Mouse (Mus musculus) embryo, embryonic 11.5 days (tissue): ENCODE data around the gene Hoxd3.

Source experiments
- DNase-seq: peaks from one replicate; pipeline ENCODE4 v3.0.0-alpha.2; 2012; ENCODE audit warnings: low read depth, low spot score

Hoxd3 gene

GRCm38 (mm10) chr2:74726973-74727639 lies 15.4 kb downstream of the Hoxd3 start:
- no peak for DNase-seq

DNA sequence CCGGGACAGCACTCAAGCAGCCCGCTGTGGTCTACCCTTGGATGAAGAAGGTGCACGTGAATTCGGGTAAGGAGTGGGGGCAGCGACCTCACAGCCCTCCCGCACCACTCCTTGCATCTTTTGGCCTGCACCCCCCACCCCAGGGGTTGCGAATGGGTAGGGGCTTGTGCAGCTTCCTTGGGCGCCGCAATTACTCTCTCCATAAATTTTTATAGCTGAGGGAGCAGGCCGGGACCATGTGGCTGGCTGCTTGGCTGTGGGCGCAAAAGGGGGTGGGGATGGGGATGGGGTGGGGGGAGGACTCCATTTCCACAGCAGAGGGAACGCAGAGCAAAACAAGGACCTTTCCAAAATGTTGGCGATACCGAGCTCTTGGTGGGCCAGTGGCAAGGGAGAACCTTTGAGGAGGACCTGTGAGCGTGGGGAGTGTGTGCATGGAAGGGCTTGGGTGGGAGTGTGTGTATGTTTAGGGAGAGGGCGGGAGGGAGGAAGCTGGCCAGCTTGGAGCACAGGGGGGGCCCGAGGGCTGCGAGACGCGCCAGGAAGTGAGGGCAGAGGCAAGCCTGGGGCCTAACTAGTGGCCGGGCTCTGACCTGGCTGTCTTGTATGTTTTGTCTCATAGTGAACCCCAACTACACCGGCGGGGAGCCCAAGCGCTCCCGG lies 16.0 kb downstream of the Hoxd3 start:
- no peak for DNase-seq

DNA sequence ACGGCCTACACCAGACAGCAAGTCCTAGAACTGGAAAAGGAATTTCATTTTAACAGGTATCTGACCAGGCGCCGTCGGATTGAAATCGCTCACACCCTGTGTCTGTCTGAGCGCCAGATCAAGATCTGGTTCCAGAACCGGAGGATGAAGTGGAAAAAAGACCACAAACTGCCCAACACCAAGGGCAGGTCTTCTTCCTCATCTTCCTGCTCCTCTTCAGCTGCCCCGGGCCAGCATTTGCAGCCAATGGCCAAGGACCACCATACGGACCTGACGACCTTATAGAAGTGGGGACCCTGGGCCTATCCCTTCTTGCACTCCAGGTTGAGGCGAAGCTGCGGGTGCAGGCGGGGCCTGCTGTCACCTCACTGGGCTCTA lies 16.6 kb downstream of the Hoxd3 start:
- DNase-seq, result no peak

- DNase-seq, result no peak
Observed at GRCm38 (mm10) chr2:74730331-74730730, 18.6 kb downstream of the Hoxd3 start.

- no peak for DNase-seq
Observed at GRCm38 (mm10) chr2:74731055-74731454, 19.3 kb downstream of the Hoxd3 start.

- DNase-seq, result no peak
Observed at GRCm38 (mm10) chr2:74731799-74732512, 20.2 kb downstream of the Hoxd3 start.

DNA sequence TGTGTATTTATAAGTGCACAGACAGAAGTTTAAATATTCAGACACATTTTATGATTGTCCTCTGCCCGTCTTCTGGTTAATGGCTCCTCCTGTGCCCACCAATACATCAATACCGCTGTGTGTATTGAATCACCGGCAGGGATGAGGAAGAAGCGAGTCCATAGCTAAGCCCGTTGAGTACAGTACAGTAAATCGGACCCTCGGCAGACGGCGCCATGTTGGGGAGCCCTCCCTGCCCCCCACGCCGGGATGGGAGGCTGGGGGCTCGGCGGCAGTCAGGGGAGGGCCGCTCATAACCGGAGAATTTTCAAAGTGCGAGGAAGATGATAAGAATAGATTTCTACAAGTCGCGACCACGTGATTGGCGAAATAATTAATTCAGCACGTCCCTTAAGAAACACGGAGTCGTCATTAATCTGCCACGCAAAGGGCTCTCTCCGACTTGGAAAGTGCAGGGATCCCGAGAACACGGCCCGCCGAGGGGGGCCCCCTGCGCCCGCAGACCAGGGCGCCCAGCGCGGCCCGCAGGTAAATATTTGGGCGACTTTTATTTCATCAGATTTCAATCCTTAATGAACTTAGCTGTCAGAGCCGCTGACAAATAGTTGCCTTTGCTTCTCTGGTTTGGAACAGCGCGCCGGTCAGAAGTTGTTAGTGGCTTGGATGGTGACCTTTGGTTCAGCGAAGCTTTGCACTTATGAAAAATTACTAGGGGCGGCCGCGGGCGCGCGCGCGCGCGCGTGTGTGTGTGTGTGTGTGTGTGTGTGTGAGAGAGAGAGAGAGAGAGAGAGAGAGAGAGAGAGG lies 21.0 kb downstream of the Hoxd3 start:
- no peak for DNase-seq

GRCm38 (mm10) chr2:74733317-74733661 lies 21.6 kb downstream of the Hoxd3 start:
- DNase-seq, result no peak

DNA sequence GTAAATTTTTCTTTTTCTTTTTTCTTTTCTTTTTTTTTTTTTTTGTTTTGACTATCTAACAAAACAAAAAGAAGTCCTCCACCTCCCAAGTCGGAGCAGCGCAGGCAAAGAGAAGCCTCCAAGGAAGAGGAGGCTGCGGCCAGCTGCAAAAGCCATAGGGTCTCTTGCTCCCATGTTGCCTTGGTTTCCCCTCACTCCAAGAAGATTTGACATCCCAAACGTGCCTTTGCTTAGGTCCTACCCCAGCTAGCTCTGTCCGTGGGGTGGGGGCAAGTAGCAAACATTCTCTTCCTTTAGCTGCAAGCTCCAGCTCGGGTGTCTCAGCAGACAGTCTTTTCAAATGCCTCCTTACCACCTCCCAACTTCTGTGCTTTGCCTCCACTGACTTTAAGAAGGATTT lies 22.0 kb downstream of the Hoxd3 start:
- no peak for DNase-seq

DNA sequence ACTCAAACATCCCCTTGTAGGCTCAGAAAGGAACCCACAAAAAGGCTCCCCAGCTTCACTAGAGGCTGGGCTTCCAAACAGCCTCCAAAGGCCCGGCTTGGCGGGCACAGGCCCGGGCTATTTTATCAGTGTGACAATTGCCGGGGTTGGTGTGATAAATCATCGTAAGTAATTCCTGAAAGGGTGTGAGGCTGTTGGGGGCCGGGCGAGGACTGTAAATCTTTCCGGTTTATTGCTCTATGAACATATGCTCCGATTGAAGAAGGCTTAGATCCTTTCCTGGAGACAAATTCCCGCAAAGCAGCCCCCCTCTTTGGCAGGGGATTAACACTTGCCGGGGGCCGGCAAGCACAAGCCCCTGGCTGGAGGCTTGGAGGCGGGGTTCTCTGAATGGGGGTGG lies 22.7 kb downstream of the Hoxd3 start:
- no peak for DNase-seq

DNA sequence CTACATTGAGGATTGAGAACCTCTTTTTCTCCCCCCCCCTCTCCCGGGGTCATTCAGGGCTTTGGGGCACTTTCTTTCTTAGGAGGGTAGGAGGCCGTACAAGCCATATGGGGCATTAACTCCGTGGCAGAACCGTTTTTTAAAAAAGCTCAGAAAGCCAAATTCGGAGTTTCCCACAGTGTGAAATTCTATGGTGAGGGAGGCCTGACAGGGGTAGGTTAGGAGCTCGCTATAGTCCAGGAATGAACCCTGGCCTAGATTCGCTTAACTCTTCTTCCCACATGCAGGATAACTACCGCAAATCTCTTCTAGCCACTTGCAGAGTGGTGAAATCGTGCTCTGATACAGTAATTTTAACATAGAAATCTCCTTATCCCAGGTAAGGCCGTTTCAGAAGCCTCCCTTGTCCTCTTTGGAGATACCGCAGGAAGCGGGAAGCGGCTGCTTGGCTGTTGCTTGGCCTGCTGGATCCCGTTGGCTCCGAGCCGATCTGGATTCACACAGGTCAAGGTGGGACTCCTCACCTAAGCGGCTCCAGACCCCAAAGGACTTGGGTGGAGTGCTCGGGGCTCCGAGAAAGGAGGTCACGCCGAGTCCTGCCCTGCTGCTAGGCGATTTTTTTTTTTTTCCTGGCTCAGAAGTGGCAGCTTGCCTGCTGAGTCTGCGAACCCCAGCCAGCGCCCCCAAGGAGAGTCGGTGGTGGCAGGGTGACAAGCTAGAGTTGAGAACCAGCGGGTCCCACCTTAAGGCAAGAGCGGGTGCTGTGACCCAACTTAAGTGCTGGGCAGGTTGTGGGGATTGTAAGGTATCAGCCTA lies 23.5 kb downstream of the Hoxd3 start:
- DNase-seq, result no peak

- DNase-seq, result no peak
Observed at GRCm38 (mm10) chr2:74735851-74736687, 24.3 kb downstream of the Hoxd3 start.

DNA sequence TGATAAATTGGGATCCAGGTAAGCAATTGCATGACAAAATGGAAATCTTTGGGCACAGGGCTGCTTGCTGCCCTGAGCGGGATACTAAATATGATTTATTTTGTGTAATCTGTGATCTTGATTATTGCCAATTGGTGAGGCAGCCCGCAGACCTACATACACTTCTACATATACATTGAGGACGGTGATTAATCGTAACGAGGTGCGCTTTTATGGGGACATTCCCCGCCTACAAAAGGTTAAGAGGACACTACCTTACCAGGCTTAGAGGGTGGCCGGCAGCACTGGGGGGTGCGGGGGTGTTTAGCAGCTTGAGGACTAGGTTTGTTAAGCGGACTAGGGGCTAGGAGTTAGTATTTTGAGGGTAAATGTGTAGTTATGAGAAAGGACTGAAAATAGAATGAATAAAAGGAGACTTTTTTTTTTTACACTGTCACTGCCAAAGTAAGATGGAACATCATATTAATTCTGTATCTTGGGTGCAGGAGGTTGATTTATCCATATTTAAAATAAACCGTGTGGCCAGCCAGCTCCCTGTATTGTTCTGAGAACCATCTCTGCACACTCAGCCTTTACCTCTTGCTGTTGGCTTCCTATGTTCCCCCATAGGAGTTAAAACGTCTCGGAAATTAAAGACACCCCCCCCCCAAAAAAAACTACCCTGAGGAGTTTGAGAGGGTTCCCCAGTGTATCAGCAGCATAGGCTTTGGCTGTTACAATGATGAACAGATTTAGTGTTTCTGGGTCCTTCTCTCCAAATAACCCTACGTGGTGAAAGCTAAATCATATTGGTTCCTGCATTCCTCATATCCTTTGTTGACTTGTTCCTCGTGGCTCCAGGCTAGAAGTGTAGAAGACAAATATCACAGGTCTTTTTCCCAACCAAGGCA lies 25.2 kb downstream of the Hoxd3 start:
- no peak for DNase-seq

GRCm38 (mm10) chr2:74737578-74738070 lies 25.9 kb downstream of the Hoxd3 start:
- DNase-seq, result no peak

DNA sequence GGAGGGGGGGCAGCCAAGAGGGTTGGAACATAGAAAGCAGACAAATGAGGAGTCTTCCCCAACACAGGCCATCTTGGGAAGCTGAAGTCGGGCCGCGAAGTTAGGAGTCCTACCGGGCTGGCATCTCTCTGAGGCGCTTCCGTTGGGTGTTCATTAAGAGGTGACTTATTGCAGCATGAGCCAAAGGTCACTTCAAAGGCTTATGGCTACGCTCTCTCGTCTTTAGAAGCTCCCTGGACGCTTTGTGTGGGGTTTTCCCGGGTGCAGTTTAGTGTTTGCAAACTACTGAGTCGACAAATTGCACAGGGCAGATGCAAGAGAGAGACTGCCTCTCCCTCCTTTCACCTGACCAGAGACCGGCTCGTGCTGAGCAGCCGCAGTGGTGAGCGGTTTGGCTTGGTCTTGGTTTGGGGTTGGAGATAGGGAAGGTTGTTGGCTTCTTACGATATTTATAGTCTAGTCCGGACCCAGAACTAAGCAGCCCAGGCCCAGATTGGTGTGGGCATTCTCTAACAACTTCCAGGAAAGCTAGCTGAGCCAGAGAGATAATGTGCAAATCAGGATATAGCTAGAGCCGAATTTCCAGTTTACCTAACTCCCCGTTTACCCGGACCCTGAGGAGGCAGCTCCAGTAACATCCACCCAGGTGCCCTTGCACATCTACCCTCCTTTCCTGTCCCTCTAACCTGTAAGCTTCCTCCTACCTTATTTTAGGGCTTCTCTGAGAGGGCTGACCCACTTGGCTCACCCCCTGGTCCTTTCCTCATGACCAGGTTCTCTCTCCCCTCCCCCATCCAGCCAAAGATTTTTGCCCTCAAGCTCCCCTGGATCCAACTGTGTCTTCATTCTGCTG lies 27.1 kb downstream of the Hoxd3 start:
- DNase-seq, result no peak

GRCm38 (mm10) chr2:74739476-74739800 lies 27.7 kb downstream of the Hoxd3 start:
- no peak for DNase-seq

DNA sequence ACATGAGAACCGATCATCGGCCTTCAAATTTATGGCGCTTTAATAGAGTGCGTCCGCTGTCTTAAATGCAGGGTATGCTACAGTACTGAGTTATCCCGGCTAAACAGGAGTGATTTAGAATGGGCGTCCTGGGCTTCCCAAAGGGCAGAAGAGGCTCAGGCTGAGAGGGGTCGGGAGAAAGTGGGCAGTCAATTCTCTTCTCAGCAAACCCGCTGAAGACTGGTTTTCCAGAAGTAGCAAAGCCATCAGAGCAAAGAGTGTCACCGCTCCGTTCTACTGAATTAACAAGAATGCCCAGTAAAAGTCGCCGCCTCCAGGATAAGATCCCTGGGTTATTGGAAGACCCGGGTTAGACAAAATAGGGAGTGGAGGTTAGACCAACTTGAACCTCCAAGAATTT lies 28.1 kb downstream of the Hoxd3 start:
- no peak for DNase-seq

GRCm38 (mm10) chr2:74740311-74741091 lies 28.8 kb downstream of the Hoxd3 start:
- DNase-seq, result no peak
